In the genomic region with DNA sequence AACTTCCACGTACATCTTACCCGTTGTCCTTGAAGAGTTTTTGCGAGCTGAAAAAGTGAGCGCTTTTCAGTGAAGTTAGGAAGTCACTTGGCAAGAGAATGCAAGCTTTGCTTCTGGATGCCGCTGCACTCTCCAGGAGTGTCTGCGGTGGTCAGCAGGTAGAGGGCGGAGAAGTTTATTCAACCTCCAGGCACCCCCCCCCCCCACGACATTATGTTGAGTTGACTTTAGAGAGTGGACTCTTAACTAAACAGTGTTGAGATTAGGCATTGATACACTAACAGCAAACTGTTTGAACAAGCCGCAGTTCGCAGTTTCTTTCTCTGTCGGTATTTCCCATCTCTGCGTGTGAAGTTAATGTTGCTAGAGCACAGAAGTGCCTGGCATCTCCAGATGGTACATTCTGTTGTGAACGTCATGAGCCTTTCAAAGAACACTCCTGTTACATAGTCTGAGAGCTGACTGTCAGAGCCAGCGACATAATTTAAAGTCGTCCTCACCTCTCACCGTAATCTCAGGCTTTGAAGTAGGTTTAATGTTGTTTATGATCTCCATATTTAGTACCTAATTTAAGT, we compare ENCODE assay signal across 7 mouse cellular contexts. TPM values are rescaled to one million over a fixed set of nuclear protein-coding genes. Genes with fewer than 3 reads are reported as not detected.
DNase-seq lines count a peak whose midpoint lies in the region; ATAC-seq and TF ChIP-seq lines count a peak whose summit lies in the region.

No protein-coding gene starts in this region.

- no peak for TF ChIP-seq CTCF in cortical plate, adult 2 months (IDR thresholded peaks at IDR 0.05; ENCODE audit: extremely low read depth, insufficient read depth, low read length)
- TF ChIP-seq CTCF in small intestine, adult 2 months (IDR thresholded peaks at IDR 0.05; ENCODE audit: extremely low read depth, insufficient read length, insufficient replicate concordance, low read depth, low read length), result no peak

- H3K4me1 ChIP-seq in cortical plate, adult 2 months (ENCODE audit: control insufficient read depth, insufficient read depth, low read length), result peaks cover 8% of the 10 kb centered on the region
- peaks cover 16% of the 10 kb centered on the region for H3K4me1 ChIP-seq in hindbrain, embryonic 16.5 days (ENCODE audit: control insufficient read depth, insufficient read depth, low read depth, low read length)
- no peaks in the 10 kb centered on the region; the same call in none of the 2 replicates for H3K4me1 ChIP-seq in liver, embryonic 11.5 days (replicated peaks; ENCODE audit: control insufficient read depth, insufficient read depth, low read length)
- peaks cover 18% of the 10 kb centered on the region for H3K4me1 ChIP-seq in small intestine, adult 2 months (ENCODE audit: control insufficient read depth, insufficient read depth, insufficient read length, low read length)

- 0 out of 2 replicates have a peak, but pooled peaks have one; percentile 10 for TF ChIP-seq POLR2A in cortical plate, adult 2 months (IDR thresholded peaks at IDR 0.05; ENCODE audit: extremely low read depth, insufficient read depth, low read length)
- TF ChIP-seq POLR2A in small intestine, adult 2 months (IDR thresholded peaks at IDR 0.05; ENCODE audit: low read depth, low read length), result no peak

- no peak overlapping the region for H3K27ac ChIP-seq in cortical plate, adult 2 months (ENCODE audit: insufficient read depth, low read length)
- H3K27ac ChIP-seq in hindbrain, embryonic 16.5 days (ENCODE audit: low read depth, low read length), result no peak overlapping the region
- no peak overlapping the region for H3K27ac ChIP-seq in liver, embryonic 11.5 days (ENCODE audit: low read depth, low read length)
- peak overlapping the region; percentile 37; the same call in 1 of the 2 replicates for H3K27ac ChIP-seq in small intestine, adult 2 months (ENCODE audit: insufficient read depth, low read depth, low read length)

- no peaks in the 10 kb centered on the region for H3K9me3 ChIP-seq in hindbrain, embryonic 16.5 days (ENCODE audit: control insufficient read depth, low read length)
- H3K9me3 ChIP-seq in liver, embryonic 11.5 days (ENCODE audit: control insufficient read depth, low read length), result no peaks in the 10 kb centered on the region

- ATAC-seq in hindbrain, embryonic 16.5 days, result no peak
- no peak for ATAC-seq in liver, embryonic 11.5 days (replicated peaks; ENCODE audit: low FRiP score)

- no peaks in the 10 kb centered on the region for H3K27me3 ChIP-seq in hindbrain, embryonic 16.5 days (replicated peaks; ENCODE audit: control insufficient read depth, insufficient read depth, low read length)
- H3K27me3 ChIP-seq in liver, embryonic 11.5 days (replicated peaks; ENCODE audit: control insufficient read depth, insufficient read depth, low read length), result no peaks in the 10 kb centered on the region
- H3K27me3 ChIP-seq in small intestine, adult 2 months (ENCODE audit: control insufficient read depth, insufficient read depth, low read length), result no peaks in the 10 kb centered on the region

- 20% methylated on average over 16 of the region's 16 CpGs for WGBS in hindbrain, embryonic 16.5 days
- WGBS in liver, embryonic 11.5 days, result 18% methylated on average over 16 of the region's 16 CpGs
- WGBS in small intestine, adult 2 months, result 6% methylated on average over 16 of the region's 16 CpGs

- peak overlapping the region; percentile 43 for H3K4me3 ChIP-seq in cortical plate, adult 2 months (ENCODE audit: insufficient read depth, low read length)
- peak overlapping the region; percentile 91 for H3K4me3 ChIP-seq in hindbrain, embryonic 16.5 days (ENCODE audit: low read length)
- H3K4me3 ChIP-seq in liver, embryonic 11.5 days (ENCODE audit: low read depth, low read length), result peak overlapping the region; percentile 95
- peak overlapping the region; percentile 82 for H3K4me3 ChIP-seq in small intestine, adult 2 months (ENCODE audit: low read depth, low read length)

- peak overlapping the region; percentile 85 for H3K4me2 ChIP-seq in hindbrain, embryonic 16.5 days (ENCODE audit: low read length)
- peak overlapping the region; percentile 96 for H3K4me2 ChIP-seq in liver, embryonic 11.5 days

- H3K9ac ChIP-seq in hindbrain, embryonic 16.5 days (ENCODE audit: low read depth, low read length), result peak overlapping the region; percentile 71
- peak overlapping the region; percentile 93 for H3K9ac ChIP-seq in liver, embryonic 11.5 days (ENCODE audit: low read depth, low read length)

- no peaks in the 10 kb centered on the region for H3K36me3 ChIP-seq in hindbrain, embryonic 16.5 days (ENCODE audit: control insufficient read depth, insufficient read depth, low read length)
- H3K36me3 ChIP-seq in liver, embryonic 11.5 days (ENCODE audit: control insufficient read depth, insufficient read depth, low read length), result no peaks in the 10 kb centered on the region
- no peaks in the 10 kb centered on the region for H3K36me3 ChIP-seq in small intestine, adult 2 months (ENCODE audit: control insufficient read depth, insufficient read depth, low read length)

- peak; percentile 21 for DNase-seq in right cerebral cortex, adult 18-20 months
- no peak for DNase-seq in right cerebral cortex, postnatal 14 days
- no peak for DNase-seq in liver, embryonic 11.5 days (ENCODE audit: low spot score)
- no peak for DNase-seq in c-Kit-positive CD71-positive TER-119-positive erythroid progenitor cells, embryonic 14.5 days (ENCODE audit: low spot score)

RNA-seq across cellular contexts. Expression of gene Ubac2, which starts 0.9 kb away (rescaled TPM):
- 41.5 and 41.8 TPM in 2 replicates for polyA plus RNA-seq in cortical plate, adult 2 months (2012; rRNA removed)
- polyA plus RNA-seq in hindbrain, embryonic 16.5 days (2015; fragmentation: Nextera tagmentation; extraction: Ambion mirVana), result 48.9 and 51.8 TPM in 2 replicates
- polyA plus RNA-seq in liver, embryonic 11.5 days (2014; fragmentation: Nextera tagmentation; extraction: Ambion mirVana), result 43.8 and 44.6 TPM in 2 replicates
- 23.5 and 48.4 TPM in 2 replicates for polyA plus RNA-seq in small intestine, adult 2 months (2012; rRNA removed)

RNA-seq across cellular contexts. Expression of gene Gpr18, which starts 36.2 kb away (rescaled TPM):
- 0.06 TPM in 1 of 2 replicates, not detected in the other for polyA plus RNA-seq in cortical plate, adult 2 months (2012; rRNA removed)
- 0.10 and 0.16 TPM in 2 replicates for polyA plus RNA-seq in hindbrain, embryonic 16.5 days (2015; fragmentation: Nextera tagmentation; extraction: Ambion mirVana)
- polyA plus RNA-seq in liver, embryonic 11.5 days (2014; fragmentation: Nextera tagmentation; extraction: Ambion mirVana), result not detected in 2 replicates
- polyA plus RNA-seq in small intestine, adult 2 months (2012; rRNA removed), result 5.6 and 7.5 TPM in 2 replicates

Comparison
In these comparisons a context has a peak if more than half of its experiments do, and no peak if none do; other contexts are left out.
1. H3K4me3 ChIP-seq: peak in every context shown above with its lines; median percentile 95 in liver, embryonic 11.5 days; 91 in hindbrain, embryonic 16.5 days; 82 in small intestine, adult 2 months; 43 in cortical plate, adult 2 months.